Mouse (Mus musculus): ENCODE measurements at regions not wholly inside any gene's neighbourhood (a gene's known extent, or its start where the extent isn't known, plus 50 kb on each side); places are given as distances from the start of the nearest gene placed in this dataset.
A peak's percentile ranks its signal among the peaks of the same experiment; 100 is the strongest.

DNA sequence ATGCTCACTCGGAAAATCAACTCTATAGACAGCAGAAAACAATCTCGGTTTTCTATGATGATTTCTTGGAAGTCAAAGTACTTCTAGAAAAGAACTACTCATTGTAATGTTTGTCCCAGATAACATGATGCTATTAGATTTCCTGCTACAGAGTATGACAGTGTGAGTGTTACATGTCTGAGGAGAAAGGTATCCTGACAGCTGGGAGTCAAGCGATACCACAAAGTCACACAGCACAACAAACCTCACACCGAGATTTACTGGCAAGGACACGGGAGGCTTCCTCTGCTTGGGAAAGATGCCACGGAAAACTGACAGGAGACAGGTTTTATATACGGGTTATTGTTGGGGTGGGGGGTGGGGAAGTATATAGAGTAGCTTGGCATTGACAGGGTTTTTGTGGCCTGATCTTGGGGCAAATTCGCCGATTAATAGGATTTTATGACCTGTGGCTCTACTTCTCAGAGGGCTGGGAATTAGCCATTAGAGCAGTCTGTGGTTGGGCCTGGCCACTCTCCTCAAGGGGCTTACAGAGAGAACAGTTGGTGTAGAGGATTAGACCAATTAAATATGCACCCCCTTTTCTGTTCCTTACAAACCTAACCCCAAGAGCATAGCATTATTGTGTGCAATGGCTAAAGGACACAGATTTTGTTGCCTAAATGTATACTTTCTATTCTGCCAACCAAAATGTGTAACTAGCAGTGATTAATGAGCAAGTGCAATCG, 209.2 kb upstream of the Sfrp2 start:
- DNase-seq, result no peak

DNA sequence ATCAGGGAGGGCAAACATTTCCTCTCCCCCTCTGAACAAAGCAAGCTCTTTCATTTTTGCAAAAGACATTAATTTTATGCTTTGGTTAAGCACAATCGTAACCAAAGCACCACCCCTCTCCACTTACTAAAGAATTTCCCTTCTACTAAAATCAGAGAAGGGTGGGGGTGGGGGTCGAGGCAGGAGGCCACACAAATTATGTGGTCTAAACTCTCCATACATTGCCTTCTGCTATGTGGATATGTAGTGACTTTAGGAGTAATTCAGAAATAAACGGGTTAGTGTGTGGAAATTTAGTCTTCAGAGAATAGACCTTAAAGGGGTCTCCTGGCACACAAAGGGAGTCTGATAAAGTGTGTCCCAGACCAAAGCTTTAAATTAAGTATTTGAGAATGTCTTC, 204.1 kb upstream of the Sfrp2 start:
- no peak for DNase-seq

DNA sequence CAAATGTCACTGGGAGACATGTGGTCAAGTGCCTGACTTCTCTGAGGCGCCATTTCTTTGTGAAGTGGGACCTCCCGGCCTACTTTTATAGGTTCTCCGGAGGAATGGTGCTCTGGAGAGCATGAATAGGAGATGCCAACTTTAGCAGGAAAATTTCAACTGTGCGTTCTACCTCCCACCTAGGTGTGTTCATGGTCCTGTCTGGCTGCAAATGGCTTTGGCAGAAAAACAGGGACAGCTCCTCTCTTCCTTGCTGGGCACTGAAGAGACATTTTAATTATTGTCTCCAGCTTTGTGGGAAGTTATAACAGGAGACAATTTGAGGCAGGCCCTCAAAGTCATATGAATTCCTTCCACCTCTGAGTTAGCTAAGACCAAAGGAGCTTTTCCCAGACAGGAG, 190.6 kb upstream of the Sfrp2 start:
- no peak for DNase-seq

DNA sequence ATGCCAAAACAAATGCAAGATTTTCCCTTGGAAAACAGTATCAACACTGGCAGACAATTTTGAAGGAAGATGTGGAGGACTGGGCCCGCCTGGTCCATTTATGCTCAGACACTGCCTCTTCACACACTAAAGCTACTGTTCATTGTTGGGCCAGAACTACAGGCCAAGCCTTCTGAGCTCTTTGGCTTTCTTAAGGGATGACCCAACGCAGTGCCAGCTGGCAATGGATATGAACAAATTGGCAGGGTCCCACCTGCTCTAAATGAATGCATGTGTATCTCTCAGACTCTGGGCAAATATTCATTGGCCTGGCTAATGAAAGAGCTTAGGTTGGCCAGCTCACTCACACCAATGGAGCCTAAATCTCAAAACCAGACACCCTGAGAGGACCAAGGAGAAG, 190.0 kb upstream of the Sfrp2 start:
- no peak for DNase-seq

DNA sequence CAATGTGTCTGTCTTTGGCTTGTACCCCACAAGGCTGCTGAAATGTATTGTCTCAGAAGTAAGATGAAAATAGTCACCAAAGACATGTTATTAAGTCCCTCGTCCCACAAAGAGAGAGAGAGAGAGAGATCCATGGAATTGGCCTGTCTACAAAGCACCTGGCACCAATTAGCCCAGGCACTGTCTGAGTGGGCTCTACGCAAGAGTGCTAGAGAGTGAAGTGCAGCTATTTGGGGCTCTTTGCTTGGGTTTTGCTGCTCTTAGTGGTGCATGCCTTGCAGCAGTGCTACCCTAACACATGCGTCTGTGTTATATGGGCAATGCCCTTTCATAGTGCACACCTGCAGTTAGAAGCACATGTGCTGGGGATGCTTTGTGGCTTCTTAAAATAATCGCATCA, 185.4 kb upstream of the Sfrp2 start:
- no peak for DNase-seq

DNA sequence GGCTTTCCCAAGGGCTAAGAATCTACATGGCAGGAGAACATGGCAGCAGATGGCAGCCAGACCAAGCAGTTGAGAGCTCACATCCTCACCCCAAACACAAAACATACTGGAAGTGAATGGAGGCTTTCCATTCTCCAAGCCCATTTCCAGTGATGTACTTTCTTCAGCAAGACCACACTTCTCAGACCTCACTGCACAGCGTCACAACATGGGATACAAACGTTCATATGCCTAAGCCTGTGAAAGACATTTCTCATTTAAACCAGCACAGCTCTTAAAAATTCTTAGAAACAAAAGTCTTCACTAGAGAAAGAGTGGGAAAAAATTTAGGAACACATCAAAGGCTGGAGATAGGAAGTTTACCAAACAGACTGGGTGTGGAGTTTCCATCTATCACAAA, 183.9 kb upstream of the Sfrp2 start:
- no peak for DNase-seq

DNA sequence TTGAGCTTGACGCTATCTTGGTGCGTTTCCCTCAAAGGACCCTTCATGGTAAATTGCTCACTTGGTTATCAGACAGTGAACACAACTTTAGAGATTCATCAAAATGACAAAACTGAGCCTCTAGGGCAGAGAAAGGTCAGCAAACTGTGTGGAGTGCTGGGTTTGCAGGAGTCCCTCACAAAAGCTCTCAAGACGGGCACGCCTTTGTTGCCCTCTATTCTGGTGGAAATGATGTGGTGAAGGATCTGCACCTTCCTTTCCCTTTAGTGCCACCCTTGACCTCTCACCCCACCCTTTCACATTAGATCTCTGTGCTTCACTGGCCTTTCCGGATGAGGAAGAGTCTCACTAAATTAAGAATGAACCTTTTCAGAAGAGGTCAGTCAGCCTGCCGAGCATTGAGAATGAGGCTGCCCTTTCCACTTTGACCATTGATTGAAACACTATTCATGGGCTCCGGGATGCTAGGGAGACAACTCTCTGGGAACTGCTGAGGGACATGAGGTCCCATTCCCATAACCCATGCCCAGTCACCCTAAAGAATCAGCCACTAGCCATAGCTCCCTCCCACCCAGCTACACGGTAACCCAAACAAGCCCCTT, 182.9 kb upstream of the Sfrp2 start:
- no peak for DNase-seq

DNA sequence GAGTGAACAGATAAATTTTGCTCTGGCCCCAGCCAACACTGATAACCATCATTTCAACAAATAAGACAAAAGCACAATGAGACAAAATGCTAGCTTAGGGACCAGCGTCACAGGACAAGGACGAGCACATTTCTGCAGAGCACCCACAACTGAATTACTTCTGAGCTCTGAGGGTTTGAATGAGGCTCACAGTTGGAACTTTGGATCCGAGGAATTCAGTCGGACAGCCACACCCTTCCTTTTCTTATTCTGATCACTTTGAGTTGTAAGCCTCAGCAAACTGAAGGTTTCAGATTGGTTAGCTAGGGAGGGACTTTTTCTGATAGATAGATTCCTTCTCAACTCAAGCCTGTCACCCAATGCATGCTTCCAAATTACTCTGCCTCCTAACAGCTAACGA, 180.0 kb upstream of the Sfrp2 start:
- no peak for DNase-seq

DNA sequence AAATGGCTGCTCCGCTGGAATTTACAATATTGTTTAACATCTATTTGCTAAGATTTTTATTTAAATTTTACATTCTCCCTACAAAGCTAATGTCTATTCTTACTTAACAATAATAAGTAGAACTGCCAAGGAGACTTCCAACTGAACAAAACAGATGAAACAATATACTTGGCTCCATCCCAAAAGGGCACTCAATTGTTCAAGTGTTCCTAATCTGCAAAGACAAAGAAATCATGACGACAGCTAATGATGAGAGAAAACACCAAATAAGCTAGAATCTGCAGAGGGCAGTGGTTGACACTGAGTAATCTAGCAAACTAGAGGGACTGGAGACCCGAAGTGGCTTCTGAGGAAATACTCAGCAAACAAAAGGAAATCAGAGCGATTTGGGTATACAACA, 179.6 kb upstream of the Sfrp2 start:
- DNase-seq, result no peak

DNA sequence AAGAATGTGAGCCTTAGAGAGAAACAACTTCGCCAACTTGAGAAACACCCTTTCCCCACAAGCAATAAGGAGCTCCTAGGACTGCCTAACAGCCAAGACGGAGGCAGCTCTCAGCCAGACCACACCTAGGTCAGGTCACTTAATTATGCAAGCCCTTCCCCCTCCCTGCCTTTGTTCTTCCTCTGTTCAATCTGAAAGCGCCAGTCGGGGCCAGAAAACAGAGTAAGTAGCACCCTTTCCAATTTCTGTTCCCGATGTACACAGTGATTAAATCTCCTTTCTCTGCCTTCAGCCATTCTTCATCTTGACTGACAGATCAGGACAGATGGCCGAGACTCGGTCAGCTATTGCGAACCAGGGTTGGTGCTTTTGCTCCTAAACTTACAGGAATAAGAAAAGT, 177.0 kb upstream of the Sfrp2 start:
- no peak for DNase-seq

DNA sequence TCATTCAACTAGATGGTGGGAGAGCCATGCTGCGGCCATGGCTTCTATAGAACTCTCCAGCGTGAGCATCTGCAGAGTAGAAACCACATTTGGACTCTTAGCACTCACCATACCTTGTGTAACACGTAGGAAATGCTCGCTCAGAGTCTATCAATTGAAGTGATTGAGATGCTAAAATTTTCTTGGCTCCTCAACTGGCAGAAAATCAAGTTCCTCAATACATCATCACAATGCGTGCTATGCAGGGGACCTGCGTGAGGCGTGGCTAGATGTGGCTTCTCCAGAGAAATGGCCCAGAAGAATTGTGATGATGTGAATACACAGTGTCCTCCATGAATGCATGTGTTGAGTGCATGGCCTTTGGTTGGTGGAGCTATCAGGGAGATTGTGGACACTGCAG, 174.9 kb upstream of the Sfrp2 start:
- no peak for DNase-seq

DNA sequence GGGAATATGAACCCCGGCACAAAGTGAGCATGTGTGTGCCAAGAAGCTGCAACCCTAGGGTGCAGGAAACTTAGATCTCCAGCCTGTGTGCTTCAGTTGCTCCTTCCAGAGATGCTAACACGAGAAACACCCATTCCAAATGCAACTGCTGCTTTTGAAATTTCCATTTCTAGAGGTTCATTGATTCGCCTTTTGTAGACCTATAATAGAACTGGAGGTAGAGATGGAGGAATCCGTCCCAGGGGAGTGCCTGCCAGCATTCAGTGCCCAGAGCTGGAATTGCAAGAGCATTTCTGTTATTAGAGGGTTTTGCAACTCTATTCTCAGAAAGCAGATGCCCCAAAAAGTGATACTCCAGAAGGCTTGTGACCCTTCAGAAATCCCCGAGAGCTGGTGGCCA, 172.8 kb upstream of the Sfrp2 start:
- DNase-seq, result no peak

DNA sequence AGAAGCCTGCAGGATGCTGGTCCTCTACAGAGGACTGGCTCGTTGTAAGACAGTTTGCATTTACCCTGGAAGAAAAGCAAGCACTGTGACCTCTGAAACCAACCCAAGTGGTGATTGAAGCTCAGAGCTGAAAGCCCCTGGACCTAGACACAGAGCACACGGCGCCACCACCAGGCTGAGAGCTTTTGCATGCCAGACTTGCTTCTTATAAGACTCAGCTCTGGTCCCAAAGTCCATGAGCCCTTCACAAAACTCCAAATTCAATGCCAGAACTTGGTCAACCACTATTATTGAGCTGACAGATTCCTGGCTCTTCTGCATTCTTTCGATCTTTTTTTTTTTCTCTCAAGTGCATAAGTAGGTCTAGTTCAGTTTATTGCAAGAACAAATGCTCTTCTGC, 164.6 kb upstream of the Sfrp2 start:
- DNase-seq, result no peak

DNA sequence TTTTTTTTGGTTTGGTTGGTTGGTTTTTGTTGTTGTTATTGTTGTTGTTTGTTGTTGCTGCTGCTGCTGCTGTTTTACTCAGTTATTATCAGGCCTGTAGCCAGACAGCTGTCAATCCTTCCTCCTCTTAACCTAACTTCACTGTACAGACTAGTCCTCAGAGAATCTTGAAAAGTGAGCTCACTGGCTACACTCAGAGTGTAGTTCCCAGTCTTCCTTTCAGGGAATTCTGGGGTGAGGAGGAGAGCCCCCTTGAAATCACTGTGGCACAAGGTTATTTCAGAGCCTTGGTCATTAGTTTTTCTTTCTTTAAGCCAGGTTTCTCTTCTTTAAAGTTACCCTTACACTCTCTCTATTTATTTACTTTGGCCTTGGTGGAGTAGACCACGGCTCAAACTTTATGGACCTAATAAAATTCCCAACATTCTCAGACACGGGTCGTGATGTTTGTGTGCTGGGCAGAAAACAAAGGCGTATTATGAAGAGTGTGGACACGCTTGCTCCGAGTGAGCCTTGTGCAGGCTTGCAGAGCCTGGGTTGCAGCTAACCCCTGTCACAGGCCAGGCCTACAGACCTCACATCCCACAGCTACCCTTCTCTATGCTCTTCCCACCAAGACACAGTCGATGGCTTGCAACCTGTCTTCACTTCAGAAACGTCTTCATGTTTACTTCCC, 156.9 kb upstream of the Sfrp2 start:
- DNase-seq, result no peak

DNA sequence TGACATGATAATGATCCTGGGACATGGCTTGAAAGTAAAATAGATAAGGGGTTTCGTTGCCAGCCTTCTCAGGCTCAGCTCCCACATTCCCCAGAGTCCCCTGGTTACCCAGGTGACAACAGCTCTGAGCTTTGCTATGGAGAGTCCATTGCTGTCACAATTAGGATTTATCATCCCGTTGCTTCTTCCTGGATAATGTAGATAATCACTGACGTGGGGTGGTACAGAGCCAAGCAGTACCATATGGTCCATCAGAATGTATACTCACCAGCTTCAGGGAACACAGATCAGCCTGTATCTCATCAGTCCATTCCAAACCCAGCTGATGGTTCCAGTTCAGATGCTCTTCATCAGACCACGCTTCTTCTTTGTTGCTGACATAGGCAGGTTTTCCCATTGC, 145.7 kb upstream of the Sfrp2 start:
- no peak for DNase-seq

DNA sequence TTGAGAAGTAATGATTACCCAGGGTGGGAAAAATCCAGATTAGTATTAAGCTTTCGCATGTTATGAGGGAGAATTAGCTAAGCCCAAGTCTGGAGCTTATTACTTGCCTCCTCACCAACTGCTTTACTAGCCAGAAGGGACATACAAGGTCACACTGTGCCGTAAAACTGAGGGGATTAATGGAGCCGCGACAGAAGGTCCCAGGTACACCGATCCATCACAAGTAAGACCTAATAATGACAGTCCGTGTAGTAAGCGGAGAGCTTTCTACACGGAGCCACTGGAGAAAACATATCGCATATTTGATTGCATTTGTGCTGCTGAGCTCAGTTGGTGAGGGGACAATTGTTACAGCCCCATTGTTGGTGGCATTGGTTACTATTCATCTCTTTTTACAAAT, 133.1 kb upstream of the Sfrp2 start:
- no peak for DNase-seq

DNA sequence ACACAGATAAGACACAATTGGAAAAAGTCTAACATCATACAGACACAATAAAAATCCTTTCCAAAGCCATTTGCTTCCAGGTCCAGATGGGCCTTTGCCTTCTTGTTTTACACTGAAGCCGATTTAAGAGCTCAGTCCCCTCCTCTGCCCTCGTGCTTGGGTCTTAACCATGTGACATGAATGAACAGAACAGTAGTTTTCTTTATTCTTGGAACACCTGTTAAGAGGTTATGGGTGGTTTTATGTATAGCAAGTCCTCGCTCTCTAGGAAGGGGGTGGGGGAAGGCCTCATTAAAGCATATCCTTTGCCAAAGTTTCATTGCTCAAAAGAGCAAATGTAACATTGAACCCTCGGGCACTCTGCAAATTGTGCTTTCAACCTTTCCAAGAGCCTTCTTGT, 125.7 kb upstream of the Sfrp2 start:
- no peak for DNase-seq

DNA sequence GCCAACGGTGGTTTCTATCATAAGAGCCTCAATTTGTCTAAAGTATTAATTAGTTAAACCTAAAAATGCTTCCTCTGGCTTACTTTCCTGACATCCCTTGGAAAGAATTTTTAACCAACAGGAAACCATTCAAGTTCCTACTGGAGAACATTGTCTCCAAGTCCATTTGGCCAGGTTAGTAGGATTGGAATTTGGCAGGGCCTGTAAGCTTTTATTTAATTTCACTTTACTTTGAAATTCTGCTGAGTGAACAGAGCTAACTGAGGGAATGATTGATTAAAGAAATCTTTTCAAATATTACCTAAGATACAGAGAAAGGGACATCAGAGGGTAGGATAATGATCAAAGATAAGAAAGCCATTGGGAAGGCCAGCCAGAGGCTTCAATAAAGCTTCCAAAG, 102.4 kb upstream of the Sfrp2 start:
- peak; percentile 73 for DNase-seq

DNA sequence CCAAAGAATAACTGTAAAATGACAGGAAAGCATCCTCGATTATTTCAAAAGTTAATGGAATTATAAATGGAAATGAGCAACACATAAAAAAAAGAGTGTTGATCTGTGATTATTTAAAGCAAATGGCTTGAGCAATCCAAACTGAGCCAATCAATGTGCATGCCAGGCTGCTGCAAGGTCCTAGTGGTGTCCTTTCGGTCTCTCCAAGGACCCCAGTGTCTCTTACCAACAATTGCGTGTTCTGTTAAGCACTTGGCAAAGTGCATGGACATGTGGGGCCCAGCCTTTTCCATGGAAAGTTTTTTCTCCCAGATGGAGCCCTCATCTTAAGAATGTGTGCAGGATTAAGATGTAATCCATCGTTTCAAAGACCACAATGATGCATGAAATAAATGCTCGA, 90.0 kb upstream of the Sfrp2 start:
- DNase-seq, result no peak

DNA sequence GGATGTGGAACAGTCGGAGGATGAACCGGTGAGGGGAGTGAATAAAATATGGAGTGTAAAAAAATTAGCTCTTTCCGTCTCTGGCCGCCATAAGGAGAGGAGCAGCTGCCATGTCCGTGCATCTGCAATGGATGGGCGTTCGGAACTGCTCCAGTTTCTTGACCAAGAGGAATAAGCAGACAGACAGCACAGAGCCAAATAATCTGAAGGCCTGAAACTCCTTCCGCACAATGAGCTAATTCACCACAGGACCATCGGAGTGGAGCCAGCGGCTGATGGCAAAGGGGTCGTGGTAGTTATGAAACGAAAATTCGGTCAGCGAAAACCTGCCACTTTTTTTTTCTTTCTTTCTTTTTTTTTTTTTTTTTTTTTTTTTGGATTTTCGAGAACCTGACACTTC, 79.5 kb upstream of the Sfrp2 start:
- no peak for DNase-seq

DNA sequence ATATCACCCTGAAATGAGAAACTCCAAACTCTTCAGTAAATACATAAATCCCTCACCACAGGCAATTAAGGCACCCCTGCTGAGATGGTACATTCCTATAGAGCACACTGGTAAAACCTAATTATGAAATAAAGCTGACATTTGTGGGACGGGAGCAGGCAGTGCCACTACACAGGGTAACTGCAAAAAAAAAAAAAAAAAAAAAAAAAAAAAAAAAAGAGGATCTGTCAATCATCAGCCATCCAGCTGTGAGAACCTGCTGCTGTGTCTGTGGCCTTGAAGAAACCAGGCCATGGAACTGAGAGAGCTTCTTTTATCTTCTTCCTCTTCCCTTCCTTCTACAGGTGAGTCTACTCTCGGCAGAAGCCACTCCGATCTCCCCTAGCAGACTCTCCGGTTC, 78.6 kb upstream of the Sfrp2 start:
- DNase-seq, result no peak

DNA sequence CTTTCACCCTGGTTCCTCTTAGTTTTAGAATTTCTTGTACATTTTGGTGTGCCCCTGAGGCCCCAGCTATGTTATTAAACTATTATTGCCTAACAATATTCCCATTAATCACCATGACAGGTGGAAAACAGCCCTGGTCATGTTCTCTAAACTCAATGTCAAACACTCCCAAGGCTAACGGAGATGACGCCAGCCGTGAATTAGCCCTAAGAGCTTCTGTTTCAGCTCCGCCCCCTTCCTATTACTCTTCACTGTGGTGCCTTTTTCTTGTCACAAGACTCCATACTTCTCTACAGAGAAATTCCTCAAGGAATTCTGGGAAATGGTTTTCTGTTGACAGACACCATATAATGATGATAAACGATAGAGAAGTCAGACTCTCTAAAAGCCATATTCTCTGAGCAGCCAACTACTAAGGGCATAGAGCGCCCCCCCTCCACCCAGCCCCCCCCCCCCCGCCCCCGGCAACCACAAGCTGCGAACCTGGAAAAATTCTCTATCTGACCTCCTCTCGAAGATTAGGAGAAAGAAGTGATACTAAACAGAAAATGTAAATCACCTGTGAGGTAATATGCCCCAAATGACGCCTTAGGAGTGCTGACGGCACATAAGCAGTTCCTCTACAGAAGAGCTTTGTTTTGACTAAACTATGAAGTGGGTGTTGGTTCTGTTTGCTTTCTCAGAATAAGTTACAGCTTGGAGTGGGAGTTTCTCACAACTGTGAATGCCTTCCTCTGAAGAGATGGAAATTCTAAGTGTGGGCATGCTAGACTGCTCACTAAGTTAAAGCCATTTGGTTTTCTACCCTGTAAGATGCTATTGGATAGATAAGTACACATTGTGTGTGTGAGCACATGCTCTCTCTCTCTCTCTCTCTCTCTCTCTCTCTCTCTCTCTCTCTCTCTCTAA, 76.8 kb upstream of the Sfrp2 start:
- no peak for DNase-seq

DNA sequence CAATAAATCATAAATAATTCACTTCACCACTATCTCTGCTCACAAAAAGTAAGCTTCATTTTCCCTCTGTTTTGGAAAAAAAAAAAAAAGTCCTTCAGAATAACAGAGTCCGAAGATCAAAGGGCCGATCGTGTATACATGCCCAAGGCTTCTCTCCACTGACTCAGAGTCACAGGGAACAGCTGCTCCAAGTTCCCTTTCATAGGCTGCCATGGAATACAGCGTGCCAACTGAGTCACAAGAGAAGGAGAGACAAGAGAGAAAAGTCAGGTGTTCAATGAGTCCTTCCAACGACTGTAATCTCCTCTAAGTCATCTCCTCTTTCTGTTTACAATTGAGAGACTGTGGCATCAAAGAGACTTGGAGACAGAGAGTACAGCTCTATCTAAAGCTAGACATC, 71.6 kb upstream of the Sfrp2 start:
- DNase-seq, result no peak

DNA sequence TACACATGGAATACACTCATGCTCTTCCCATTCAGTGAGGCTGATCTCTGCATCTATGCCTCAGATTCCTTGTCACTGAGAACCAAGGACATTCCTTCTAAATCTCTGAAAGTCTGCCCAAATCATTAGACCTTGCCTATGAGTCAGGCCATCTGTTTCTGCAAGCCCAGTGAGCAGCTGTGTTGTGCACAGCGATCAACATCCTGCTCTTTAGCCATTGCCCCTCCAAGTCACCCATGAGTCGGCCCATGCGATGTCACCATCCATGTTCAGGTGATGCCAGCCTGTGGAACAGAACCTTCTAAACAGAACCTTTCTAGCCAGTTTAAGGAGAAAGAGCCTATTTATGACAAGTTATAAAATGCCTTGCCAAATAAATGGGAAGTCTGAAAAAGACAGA, 66.4 kb upstream of the Sfrp2 start:
- DNase-seq, result no peak
